Mouse (Mus musculus) urinary bladder, postnatal 4 days (tissue): Measurements from ENCODE around the gene Fgl2.

Experiments
- DNase-seq, 2 experiments: peaks; one replicate each; pipeline ENCODE4 v3.0.0; 2021 to 2022; ENCODE audit warnings: low spot score in 2 of 2

Fgl2 gene

GRCm38 (mm10) chr5:21384252-21384960 is 12.0 kb downstream of the Fgl2 start:
- DNase-seq, result no peak

GRCm38 (mm10) chr5:21384976-21385375 is 12.5 kb downstream of the Fgl2 start:
- DNase-seq, result no peak

GRCm38 (mm10) chr5:21386432-21386831 is 14.0 kb downstream of the Fgl2 start:
- no peak for DNase-seq

- no peak for DNase-seq
Measured at GRCm38 (mm10) chr5:21387340-21387739, 14.9 kb downstream of the Fgl2 start.

- DNase-seq, result no peak
Measured at GRCm38 (mm10) chr5:21388855-21389254, 16.4 kb downstream of the Fgl2 start.

- DNase-seq, result no peak
Measured at GRCm38 (mm10) chr5:21391616-21392384, 19.4 kb downstream of the Fgl2 start.

GRCm38 (mm10) chr5:21394562-21394961 is 22.1 kb downstream of the Fgl2 start:
- DNase-seq, result no peak

GRCm38 (mm10) chr5:21395205-21395840 is 22.9 kb downstream of the Fgl2 start:
- no peak for DNase-seq

GRCm38 (mm10) chr5:21411261-21411666 is 38.8 kb downstream of the Fgl2 start:
- no peak for DNase-seq

GRCm38 (mm10) chr5:21412056-21412455 is 39.6 kb downstream of the Fgl2 start:
- no peak for DNase-seq

- no peak for DNase-seq
Measured at GRCm38 (mm10) chr5:21413322-21413721, 40.9 kb downstream of the Fgl2 start.

- no peak for DNase-seq
Measured at GRCm38 (mm10) chr5:21414116-21414820, 41.8 kb downstream of the Fgl2 start.

- DNase-seq, result no peak
Measured at GRCm38 (mm10) chr5:21418613-21419012, 46.2 kb downstream of the Fgl2 start.

- DNase-seq, result no peak
Measured at GRCm38 (mm10) chr5:21420609-21421008, 48.2 kb downstream of the Fgl2 start.

- peak; percentile 86 to 88 for DNase-seq
Measured at GRCm38 (mm10) chr5:21424614-21425602, 52.5 kb downstream of the Fgl2 start, which contains the start of the genes Ccdc146 and Fam185a. Gene Ccdc146, minus strand, starts transcription at chr5:21424677. Gene Fam185a, plus strand, starts transcription at chr5:21424958.

GRCm38 (mm10) chr5:21426666-21427065 is 54.2 kb downstream of the Fgl2 start:
- no peak for DNase-seq
